Mouse (Mus musculus): ENCODE data around the gene Etfdh. TPM values are rescaled to one million over a fixed set of nuclear protein-coding genes. Genes with fewer than 3 reads are reported as not detected.

Etfdh gene
- total RNA-seq, 2 experiments from 2014 or later, result 221 to 262 TPM

DNA sequence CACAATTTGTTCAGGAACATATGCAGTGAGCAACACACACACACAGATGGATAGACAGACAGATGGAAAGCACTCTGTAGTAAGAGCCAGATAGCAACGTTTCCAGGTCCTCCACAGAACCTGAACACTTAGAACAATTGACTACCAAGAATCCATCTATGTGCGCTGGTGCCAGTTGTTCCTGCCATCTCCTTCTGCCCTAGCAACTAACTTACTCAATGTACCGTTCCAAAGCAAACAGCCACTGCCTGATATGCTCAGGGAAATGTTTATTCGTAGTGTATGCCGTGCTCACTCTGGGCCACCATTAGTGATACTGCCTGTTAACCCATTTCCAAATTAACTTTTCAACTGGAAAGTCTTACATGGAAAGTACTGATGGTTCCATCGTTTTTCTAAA lies 74.2 kb downstream of the Etfdh start:
- no peak for DNase-seq (ENCODE audit: low spot score in 2 of 2)

Other genes with a start within 250 kb of the Etfdh start
- gene Fnip2, start 61.7 kb downstream of the Etfdh start, total RNA-seq (2021), result 10 to 100 TPM in 1 of 2 experiments, 1 to 10 TPM in 1; 8.4 to 12.7 TPM
- 10 to 100 TPM; 61.4 to 63.0 TPM for gene Ppid, start 38.2 kb downstream of the Etfdh start, total RNA-seq (2021)
- gene 4930579G24Rik, start 421 bp downstream of the Etfdh start, total RNA-seq (2021), result 1 to 10 TPM; 1.7 to 2.0 TPM
- not detected for gene Rxfp1, start 108.4 kb upstream of the Etfdh start, total RNA-seq (2021)
- gene Tmem144, start 223.3 kb upstream of the Etfdh start, total RNA-seq (2021), result 10 to 100 TPM in 1 of 2 experiments, 1 to 10 TPM in 1; 3.3 to 10.1 TPM